In the genomic region with DNA sequence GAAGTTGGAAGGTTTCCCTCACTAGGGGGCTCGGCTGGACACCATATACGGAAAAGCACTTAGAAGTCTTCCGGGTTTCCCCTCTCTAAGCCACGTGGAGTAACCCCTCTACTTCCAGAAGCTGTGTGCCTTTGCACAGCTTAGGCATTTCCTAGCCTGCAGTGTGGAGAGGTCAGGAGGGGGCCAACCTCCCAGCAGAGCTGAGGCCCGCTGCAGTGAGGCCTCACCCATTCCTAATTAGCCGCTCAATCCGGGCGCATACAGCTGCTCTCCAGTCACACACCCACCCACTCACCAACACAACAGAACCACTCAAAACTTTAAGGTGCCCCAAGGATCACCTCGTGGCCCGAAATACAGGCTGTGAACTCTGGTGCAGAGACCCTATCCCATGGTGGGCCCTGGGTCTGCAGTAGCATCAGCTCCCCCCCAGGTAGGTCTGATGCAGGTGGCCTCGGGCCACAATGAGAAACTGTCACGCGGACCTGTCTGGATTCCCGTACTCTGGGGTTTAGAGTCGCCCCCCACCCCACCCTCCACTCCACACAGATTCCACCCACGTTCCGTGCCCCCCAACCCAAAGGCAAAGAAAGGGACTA, we compare ENCODE assay signal across 9 mouse cellular contexts. TPM values are rescaled to one million over a fixed set of nuclear protein-coding genes. Genes with fewer than 3 reads are reported as not detected.
DNase-seq lines count a peak whose midpoint lies in the region; ATAC-seq and TF ChIP-seq lines count a peak whose summit lies in the region.
"Had no signal": no experiment of that assay in that cellular context is flagged by ENCODE, and none has a peak within 500 bp of the region (broad histone marks: within the 10 kb centered on the region; RNA-seq: fewer than 3 reads in every experiment).

No protein-coding gene starts in this region.

- peak overlapping the region; percentile 94 for H3K4me2 ChIP-seq in heart, embryonic 13.5 days
- peak overlapping the region; percentile 96 for H3K4me2 ChIP-seq in hindbrain, embryonic 12.5 days (replicated peaks)
- H3K4me2 ChIP-seq in midbrain, embryonic 15.5 days, result peak overlapping the region; percentile 93

- peak overlapping the region; percentile 72 for H3K4me3 ChIP-seq in heart, embryonic 13.5 days
- H3K4me3 ChIP-seq in hindbrain, embryonic 12.5 days, result peak overlapping the region; percentile 66
- H3K4me3 ChIP-seq in midbrain, embryonic 15.5 days, result peak overlapping the region; percentile 50

- peaks cover 21% of the 10 kb centered on the region for H3K4me1 ChIP-seq in heart, embryonic 13.5 days
- peaks cover 7% of the 10 kb centered on the region for H3K4me1 ChIP-seq in hindbrain, embryonic 12.5 days
- H3K4me1 ChIP-seq in midbrain, embryonic 15.5 days, result peaks cover 18% of the 10 kb centered on the region

- no peak for TF ChIP-seq POLR2A in brain, embryonic 14.5 days (IDR thresholded peaks at IDR 0.05; ENCODE audit: borderline replicate concordance, extremely low read depth, insufficient read depth, insufficient read length, poor library complexity, severe bottlenecking)

- peak overlapping the region; percentile 84 for H3K9ac ChIP-seq in heart, embryonic 13.5 days
- H3K9ac ChIP-seq in hindbrain, embryonic 12.5 days, result peak overlapping the region; percentile 76
- peak overlapping the region; percentile 51 for H3K9ac ChIP-seq in midbrain, embryonic 15.5 days

- H3K36me3 ChIP-seq in heart, embryonic 13.5 days, result no peaks in the 10 kb centered on the region
- H3K36me3 ChIP-seq in hindbrain, embryonic 12.5 days, result no peaks in the 10 kb centered on the region
- no peaks in the 10 kb centered on the region for H3K36me3 ChIP-seq in midbrain, embryonic 15.5 days (replicated peaks)

- no peak for TF ChIP-seq CTCF in brain, embryonic 14.5 days (IDR thresholded peaks at IDR 0.05; ENCODE audit: borderline replicate concordance, extremely low read depth, insufficient read depth, insufficient read length)

- peaks cover 28% of the 10 kb centered on the region for H3K27me3 ChIP-seq in heart, embryonic 13.5 days (replicated peaks)
- H3K27me3 ChIP-seq in hindbrain, embryonic 12.5 days, result peaks cover 15% of the 10 kb centered on the region; the same call in 1 of the 2 replicates
- peaks cover 6% of the 10 kb centered on the region for H3K27me3 ChIP-seq in midbrain, embryonic 15.5 days (replicated peaks)

- no peak overlapping the region for H3K27ac ChIP-seq in heart, embryonic 13.5 days (replicated peaks)
- no peak overlapping the region for H3K27ac ChIP-seq in hindbrain, embryonic 12.5 days
- no peak overlapping the region for H3K27ac ChIP-seq in midbrain, embryonic 15.5 days

- 6% methylated on average over 17 of the region's 17 CpGs for WGBS in heart, embryonic 13.5 days
- 4% methylated on average over 16 of the region's 17 CpGs for WGBS in hindbrain, embryonic 12.5 days
- WGBS in midbrain, embryonic 15.5 days, result 5% methylated on average over 17 of the region's 17 CpGs

- peaks cover 4% of the 10 kb centered on the region for H3K9me3 ChIP-seq in heart, embryonic 13.5 days
- H3K9me3 ChIP-seq in hindbrain, embryonic 12.5 days (replicated peaks), result 0 out of 2 replicates have a peak, but pooled peaks cover 5% of the 10 kb centered on the region
- H3K9me3 ChIP-seq in midbrain, embryonic 15.5 days, result no peaks in the 10 kb centered on the region

- ATAC-seq in heart, embryonic 13.5 days (ENCODE audit: extremely low read depth, insufficient number of reproducible peaks, low FRiP score, low TSS enrichment), result 0 out of 2 replicates have a peak, but pooled peaks have one; percentile 14
- ATAC-seq in hindbrain, embryonic 12.5 days (ENCODE audit: low FRiP score), result peak; percentile 70
- peak; percentile 57 for ATAC-seq in midbrain, embryonic 15.5 days (replicated peaks)

- DNase-seq in heart, adult 9 months (ENCODE audit: low spot score in 2 of 2), result no peak
- DNase-seq in brain, embryonic 14.5 days (ENCODE audit: low read depth), result peak; percentile 21
- DNase-seq in thymus, postnatal 10 days (ENCODE audit: low spot score in 2 of 2), result no peak
- no peak for DNase-seq in layer of hippocampus, postnatal 36 days
- DNase-seq in Muller cell, postnatal 12 days (ENCODE audit: inconsistent ontology term), result no peak
- DNase-seq: thymus, adult 2 months had no signal

RNA-seq across cellular contexts. Expression of gene Lgi2, which starts 0.9 kb away (rescaled TPM):
- 2.0 and 2.1 TPM in 2 replicates for polyA plus RNA-seq in heart, embryonic 13.5 days (2015; fragmentation: Nextera tagmentation; extraction: Ambion mirVana)
- polyA plus RNA-seq in brain, embryonic 14.5 days (2012; rRNA removed), result 3.1 and 8.3 TPM in 2 replicates
- polyA plus RNA-seq in hindbrain, embryonic 12.5 days (2016; fragmentation: Nextera tagmentation; extraction: Ambion mirVana), result 1.8 and 1.9 TPM in 2 replicates
- polyA plus RNA-seq in midbrain, embryonic 15.5 days (2015; fragmentation: Nextera tagmentation; extraction: Ambion mirVana), result 5.0 and 5.1 TPM in 2 replicates
- total RNA-seq in layer of hippocampus, postnatal 36 days (2021), result 10 to 100 TPM; 21.5 to 23.4 TPM

Comparison
In these comparisons a context has a peak if more than half of its experiments do, and no peak if none do; other contexts are left out.
1. ATAC-seq: peak in every context shown above with its lines; median percentile 70 in hindbrain, embryonic 12.5 days; 57 in midbrain, embryonic 15.5 days; 14 in heart, embryonic 13.5 days.